Mouse (Mus musculus) liver, adult 2 months (tissue): ENCODE measurements around the gene 5730596B20Rik. TPM values are rescaled to one million over a fixed set of nuclear protein-coding genes. Genes with fewer than 3 reads are reported as not detected.

ENCODE experiments used
- DNase-seq: peaks from one replicate; pipeline ENCODE4 v3.0.0-alpha.2; 2011; ENCODE audit warnings: low read depth, low spot score; ENCODE audit errors: extremely low read depth
- H3K27ac ChIP-seq: fragments of 200-500 bp; replicated peaks from 2 replicates; pipeline ENCODE4 v1.5.1; 2012; ENCODE audit warnings: low read depth, mild to moderate bottlenecking, control low read depth, inconsistent platforms, low read length; ENCODE audit not compliant: insufficient read depth
- H3K27me3 ChIP-seq: fragments of 200-500 bp; 2 replicates; pipeline ENCODE4 v1.6.1; 2012; ENCODE audit warnings: mild to moderate bottlenecking, moderate library complexity, low read length, inconsistent platforms; ENCODE audit not compliant: control insufficient read depth, insufficient read depth
- H3K36me3 ChIP-seq: fragments of 200-500 bp; 2 replicates; pipeline ENCODE4 v1.6.1; 2012; ENCODE audit warnings: low read length, inconsistent platforms; ENCODE audit not compliant: control insufficient read depth, insufficient read depth
- H3K4me1 ChIP-seq: fragments of 200-500 bp; 2 replicates; pipeline ENCODE4 v1.6.1; 2011; ENCODE audit warnings: low read length; ENCODE audit not compliant: control insufficient read depth, insufficient read depth
- H3K4me3 ChIP-seq: fragments of 200-500 bp; 2 replicates; pipeline ENCODE4 v1.5.1; 2011; ENCODE audit warnings: low read depth, mild to moderate bottlenecking, control low read depth, low read length, moderate library complexity; ENCODE audit not compliant: insufficient read depth
- H3K79me2 ChIP-seq: fragments of 200-500 bp; 2 replicates; pipeline ENCODE4 v1.6.1; 2012; ENCODE audit warnings: inconsistent platforms, mild to moderate bottlenecking, low read length, moderate library complexity; ENCODE audit not compliant: control insufficient read depth, insufficient read depth
- H3K9ac ChIP-seq: fragments of 200-500 bp; 2 replicates; pipeline ENCODE4 v1.6.1; 2012; ENCODE audit warnings: low read depth, mild to moderate bottlenecking, control low read depth, inconsistent platforms, low read length
- CTCF ChIP-seq: fragments of 200-500 bp; IDR thresholded peaks from 2 replicates; pipeline ENCODE4 v1.5.1; 2011; ENCODE audit warnings: low read depth, low read length, control low read depth
- POLR2A ChIP-seq: fragments of 200-500 bp; IDR thresholded peaks from 2 replicates; pipeline ENCODE4 v1.6.1; 2011; ENCODE audit warnings: low read length, control low read depth; ENCODE audit not compliant: insufficient read depth; ENCODE audit errors: extremely low read depth
- WGBS: fragments of 180-500 bp; shearing (Covaris S2); methylation state at CpG from one replicate; pipeline ENCODE4 v1.1.7; 2018; 5-methylcytosine and 5-hydroxymethylcytosine counted together
- polyA plus RNA-seq: library from polyadenylated mRNA; depleted of rRNA; stranded (reverse); fragments of >200 nt; gene quantifications from 2 replicates; pipeline ENCODE4 v1.2.3, GENCODE M21; 2012
- total RNA-seq: library from RNA; depleted of rRNA; stranded (reverse); fragments of >200 nt; gene quantifications from 2 replicates; pipeline ENCODE4 v1.2.3, GENCODE M21; 2014

Gene 5730596B20Rik
- total and polyA plus RNA-seq, 2 experiments: 0.02 to 0.09 TPM

GRCm38 (mm10) chr6:52167736-52168161, 9.5 kb upstream of the 5730596B20Rik start:
- DNase-seq: no peak
- Histone ChIP-seq H3K4me1 (no peaks in the 10 kb centered on the region; the same call in 1 of the 2 replicates), H3K9ac (no peak overlapping the region), H3K4me3 (no peak overlapping the region), H3K27me3 (peaks cover 22% of the 10 kb centered on the region; the same call in 1 of the 2 replicates), H3K27ac (0 out of 2 replicates have a peak overlapping the region, but pooled peaks have one; percentile 12), H3K36me3 (no peaks in the 10 kb centered on the region), H3K79me2 (no peaks in the 10 kb centered on the region)
- 20% methylated on average over 14 of the region's 14 CpGs for WGBS
- no peak for TF ChIP-seq CTCF
- TF ChIP-seq POLR2A: no peak

GRCm38 (mm10) chr6:52168191-52169055, 8.9 kb upstream of the 5730596B20Rik start:
- no peak for DNase-seq
- peak overlapping the region; percentile 24; the same call in 1 of the 2 replicates for H3K4me3 ChIP-seq
- H3K9ac ChIP-seq: peak overlapping the region; percentile 55; the same call in 1 of the 2 replicates
- H3K4me1 ChIP-seq: no peaks in the 10 kb centered on the region; the same call in 1 of the 2 replicates
- H3K79me2 ChIP-seq: no peaks in the 10 kb centered on the region
- H3K36me3 ChIP-seq: no peaks in the 10 kb centered on the region
- no peak overlapping the region; the same call in 1 of the 2 replicates for H3K27ac ChIP-seq
- peaks cover 19% of the 10 kb centered on the region; the same call in 1 of the 2 replicates for H3K27me3 ChIP-seq
- TF ChIP-seq POLR2A (no peak), CTCF (no peak)
- WGBS: 7% methylated on average over 42 of the region's 42 CpGs

GRCm38 (mm10) chr6:52169499-52170165, 7.7 kb upstream of the 5730596B20Rik start:
- H3K4me3 ChIP-seq: peak overlapping the region; percentile 20; the same call in 1 of the 2 replicates
- TF ChIP-seq CTCF (no peak), POLR2A (no peak)

GRCm38 (mm10) chr6:52170166-52170897, 7.0 kb upstream of the 5730596B20Rik start:
- TF ChIP-seq POLR2A: no peak
- no peak for TF ChIP-seq CTCF
- H3K27ac ChIP-seq: peak overlapping the region; percentile 30
- DNase-seq: no peak
- peaks cover 10% of the 10 kb centered on the region; the same call in 1 of the 2 replicates for H3K27me3 ChIP-seq
- H3K79me2 ChIP-seq: no peaks in the 10 kb centered on the region
- 7% methylated on average over 40 of the region's 40 CpGs for WGBS
- no peaks in the 10 kb centered on the region; the same call in 1 of the 2 replicates for H3K4me1 ChIP-seq
- peak overlapping the region; percentile 47 for H3K9ac ChIP-seq
- H3K4me3 ChIP-seq: peak overlapping the region; percentile 20; the same call in 1 of the 2 replicates
- H3K36me3 ChIP-seq: no peaks in the 10 kb centered on the region

More at GRCm38 (mm10) chr6:52169499-52170165, 7.7 kb upstream of the 5730596B20Rik start:
- Histone ChIP-seq H3K4me1 (no peaks in the 10 kb centered on the region; the same call in 1 of the 2 replicates), H3K9ac (peak overlapping the region; percentile 47), H3K79me2 (no peaks in the 10 kb centered on the region), H3K27me3 (peaks cover 13% of the 10 kb centered on the region; the same call in 1 of the 2 replicates), H3K36me3 (no peaks in the 10 kb centered on the region), H3K27ac (peak overlapping the region; percentile 30)
- WGBS: 18% methylated on average over 16 of the region's 16 CpGs
- DNase-seq: no peak

GRCm38 (mm10) chr6:52170898-52171223, 6.4 kb upstream of the 5730596B20Rik start:
- no peaks in the 10 kb centered on the region for H3K79me2 ChIP-seq
- H3K27me3 ChIP-seq: peaks cover 10% of the 10 kb centered on the region; the same call in 1 of the 2 replicates
- H3K4me1 ChIP-seq: no peaks in the 10 kb centered on the region; the same call in 1 of the 2 replicates
- no peak overlapping the region for H3K4me3 ChIP-seq
- WGBS: 10% methylated on average over 5 of the region's 5 CpGs
- peak overlapping the region; percentile 30 for H3K27ac ChIP-seq
- no peaks in the 10 kb centered on the region for H3K36me3 ChIP-seq
- TF ChIP-seq CTCF (no peak), POLR2A (no peak)
- no peak overlapping the region for H3K9ac ChIP-seq
- peak; percentile 24 for DNase-seq
